Mouse (Mus musculus) embryonic facial prominence, embryonic 12.5 days (tissue): ENCODE data around the gene Pam. TPM values are rescaled to one million over a fixed set of nuclear protein-coding genes. Genes with fewer than 3 reads are reported as not detected.
A peak's percentile ranks its signal among the peaks of the same experiment; 100 is the strongest.

Experiments used
- ATAC-seq: fragments of 200-750 bp; cut with Nextera tagmentation; 2 replicates; pipeline ENCODE4 v1.8.0; 2017; ENCODE audit not compliant: insufficient number of reproducible peaks, insufficient read depth, low FRiP score, low TSS enrichment
- H3K27ac ChIP-seq: fragments of 300-500 bp; sonication (generic); 2 replicates; pipeline ENCODE4 v1.5.1; 2016; ENCODE audit warnings: mild to moderate bottlenecking
- H3K27me3 ChIP-seq: fragments of 300-500 bp; sonication (generic); 2 replicates; pipeline ENCODE4 v1.6.1; 2016; ENCODE audit warnings: mild to moderate bottlenecking, moderate library complexity
- H3K36me3 ChIP-seq: fragments of 300-500 bp; sonication (generic); 2 replicates; pipeline ENCODE4 v1.6.1; 2016; ENCODE audit warnings: mild to moderate bottlenecking
- H3K4me1 ChIP-seq: fragments of 300-500 bp; sonication (generic); 2 replicates; pipeline ENCODE4 v1.6.1; 2016
- H3K4me2 ChIP-seq: fragments of 300-500 bp; sonication (generic); replicated peaks from 2 replicates; pipeline ENCODE4 v1.6.1; 2016; ENCODE audit warnings: mild to moderate bottlenecking, moderate library complexity
- H3K4me3 ChIP-seq: fragments of 300-500 bp; sonication (generic); 2 replicates; pipeline ENCODE4 v1.5.1; 2016; ENCODE audit warnings: mild to moderate bottlenecking
- H3K9ac ChIP-seq: fragments of 300-500 bp; sonication (generic); 2 replicates; pipeline ENCODE4 v1.6.1; 2016; ENCODE audit warnings: mild to moderate bottlenecking, moderate library complexity
- H3K9me3 ChIP-seq: fragments of 300-500 bp; sonication (generic); 2 replicates; pipeline ENCODE4 v1.6.1; 2016; ENCODE audit warnings: mild to moderate bottlenecking, moderate library complexity
- WGBS: fragments of 180-500 bp; shearing (Covaris S2); methylation state at CpG from one replicate; pipeline ENCODE4 v1.1.7; 2016; 5-methylcytosine and 5-hydroxymethylcytosine counted together
- polyA plus RNA-seq: library from polyadenylated mRNA; unstranded; fragments of >200 nt; fragmentation: Nextera tagmentation; extraction: Ambion mirVana; gene quantifications from 2 replicates; pipeline ENCODE4 v1.2.1, GENCODE M21; 2016

The Pam gene
- polyA plus RNA-seq, 1 experiment from 2014 or later = 35.6 TPM

DNA sequence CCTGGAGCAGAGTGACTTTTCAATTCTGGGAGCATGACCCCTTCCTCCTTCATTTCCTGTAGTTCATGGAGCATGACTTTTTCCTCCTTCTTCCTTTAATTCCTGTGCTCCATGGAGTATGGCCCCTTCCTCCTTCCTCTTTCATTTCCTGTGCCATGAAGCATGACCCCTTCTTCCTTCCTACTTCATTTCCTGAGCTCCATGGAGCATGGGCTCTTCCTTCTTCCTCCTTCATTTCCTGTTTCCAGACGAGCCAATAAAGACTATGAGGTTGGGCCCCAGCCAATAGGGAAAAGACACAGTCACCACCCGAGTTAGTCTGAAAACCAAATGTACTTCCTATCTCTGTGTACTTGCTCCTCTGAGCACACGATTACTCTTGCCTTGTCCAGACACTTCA, 103.5 kb downstream of the Pam start:
- 75% methylated on average over 3 of the region's 3 CpGs for WGBS
- no peak overlapping the region for H3K27ac ChIP-seq
- H3K27me3 ChIP-seq = no peaks in the 10 kb centered on the region
- ATAC-seq = no peak
- H3K9ac ChIP-seq = no peak overlapping the region
- no peaks in the 10 kb centered on the region for H3K9me3 ChIP-seq
- H3K4me1 ChIP-seq = no peaks in the 10 kb centered on the region
- no peaks in the 10 kb centered on the region for H3K36me3 ChIP-seq
- H3K4me3 ChIP-seq = no peak overlapping the region
- H3K4me2 ChIP-seq = no peak overlapping the region

DNA sequence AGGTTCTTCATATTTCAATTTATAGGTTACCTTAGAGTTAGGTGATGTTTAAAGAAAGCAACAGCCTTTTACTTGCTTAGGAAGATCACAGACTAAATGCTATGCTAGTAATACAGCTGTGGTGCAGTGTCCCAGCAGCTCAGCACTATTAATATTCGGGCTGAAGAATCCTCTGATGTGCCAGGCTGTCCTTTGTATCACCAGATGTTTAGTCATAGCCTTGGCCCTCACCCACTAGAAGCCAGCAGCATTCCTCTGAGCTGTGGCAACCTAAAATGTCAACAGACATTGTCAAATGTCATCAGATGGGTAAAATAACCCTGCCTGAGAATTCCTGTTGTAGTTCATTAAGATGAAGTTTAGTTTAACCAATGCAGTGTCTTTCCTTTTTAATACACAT, 112.3 kb downstream of the Pam start:
- ATAC-seq = no peak
- Histone ChIP-seq H3K27me3 (no peaks in the 10 kb centered on the region), H3K4me3 (no peak overlapping the region), H3K9ac (no peak overlapping the region), H3K27ac (no peak overlapping the region), H3K36me3 (no peaks in the 10 kb centered on the region), H3K4me2 (no peak overlapping the region), H3K9me3 (no peaks in the 10 kb centered on the region), H3K4me1 (no peaks in the 10 kb centered on the region)
- 72% methylated on average over 1 of the region's 1 CpGs for WGBS

DNA sequence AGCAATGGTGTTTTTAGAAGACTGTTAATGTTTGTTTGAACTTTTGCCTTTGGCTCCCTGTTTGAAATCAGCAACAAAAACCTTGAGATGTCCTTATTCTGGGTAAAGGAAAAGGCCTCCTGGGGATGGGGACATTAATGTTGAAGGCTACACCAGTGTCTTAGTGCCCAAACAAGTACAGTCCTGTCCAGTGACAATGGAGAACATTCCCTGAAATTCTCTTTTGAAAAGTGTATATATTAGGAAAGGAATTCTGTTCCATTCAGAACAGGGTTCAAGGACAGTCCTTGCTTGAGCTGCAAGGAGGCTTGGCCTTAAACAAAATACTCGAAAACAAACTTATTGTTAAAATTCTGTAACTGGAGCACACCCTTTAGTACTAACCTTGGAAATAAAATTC, 116.0 kb downstream of the Pam start:
- H3K4me1 ChIP-seq = no peaks in the 10 kb centered on the region
- no peak overlapping the region for H3K9ac ChIP-seq
- ATAC-seq = no peak
- H3K27ac ChIP-seq = no peak overlapping the region
- WGBS = 70% methylated on average over 1 of the region's 1 CpGs
- no peak overlapping the region for H3K4me2 ChIP-seq
- no peaks in the 10 kb centered on the region for H3K9me3 ChIP-seq
- H3K4me3 ChIP-seq = no peak overlapping the region
- H3K36me3 ChIP-seq = no peaks in the 10 kb centered on the region
- H3K27me3 ChIP-seq = no peaks in the 10 kb centered on the region

DNA sequence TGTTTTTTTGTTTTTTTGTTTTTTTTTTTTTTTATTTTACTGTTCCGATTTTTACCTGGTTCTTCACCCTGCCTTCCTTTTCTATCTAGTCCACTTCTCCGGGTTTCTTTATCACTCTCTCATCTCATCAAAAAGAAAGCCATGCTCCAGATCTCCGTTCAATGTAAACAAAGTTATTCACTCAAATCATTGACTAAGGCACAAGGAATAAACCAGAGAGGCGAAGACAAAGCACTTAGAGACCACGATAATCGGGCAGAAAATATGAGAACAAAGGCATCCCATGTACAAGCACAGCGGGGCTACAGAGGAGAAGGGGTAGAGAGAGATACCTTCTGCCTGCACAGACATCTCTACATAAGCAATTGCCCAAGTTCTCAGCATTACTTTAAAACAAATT, 117.9 kb downstream of the Pam start:
- peak overlapping the region; percentile 66 for H3K4me3 ChIP-seq
- H3K9ac ChIP-seq = no peak overlapping the region
- no peaks in the 10 kb centered on the region for H3K9me3 ChIP-seq
- ATAC-seq = no peak
- no peaks in the 10 kb centered on the region for H3K4me1 ChIP-seq
- no peaks in the 10 kb centered on the region for H3K27me3 ChIP-seq
- H3K4me2 ChIP-seq = peak overlapping the region; percentile 78
- WGBS = 25% methylated on average over 7 of the region's 7 CpGs
- H3K36me3 ChIP-seq = no peaks in the 10 kb centered on the region
- H3K27ac ChIP-seq = no peak overlapping the region

DNA sequence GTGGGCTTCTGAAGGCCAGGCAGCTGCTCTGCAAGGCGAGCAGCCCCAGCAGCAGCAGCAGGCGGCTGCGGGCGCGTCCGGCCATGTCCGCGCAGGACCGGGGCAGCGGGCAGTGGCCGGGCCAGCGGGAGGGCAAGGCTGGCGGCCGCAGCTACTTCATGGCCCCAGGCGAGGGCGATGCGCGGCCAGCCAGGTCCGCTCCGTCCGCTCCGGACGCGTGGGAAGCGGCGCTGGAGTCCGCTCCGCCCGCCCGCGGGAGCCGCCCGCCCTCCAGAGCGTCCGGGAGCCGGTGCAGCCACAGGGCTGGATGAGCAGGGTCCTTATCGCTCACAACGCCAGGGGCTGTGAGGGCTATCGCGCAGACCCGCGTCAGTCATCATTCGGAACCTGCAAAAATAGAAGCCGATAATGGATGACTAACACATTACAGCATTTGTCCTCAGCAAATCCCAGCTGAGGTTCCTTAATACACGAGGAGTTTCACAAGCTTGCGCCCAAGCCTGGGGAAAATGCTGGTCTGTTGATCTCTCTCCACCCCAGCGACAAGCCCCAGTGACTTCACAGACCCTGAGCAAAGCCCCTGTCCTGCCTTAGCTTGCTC, 118.5 kb downstream of the Pam start:
- peak overlapping the region; percentile 78 for H3K4me2 ChIP-seq
- peak overlapping the region; percentile 66 for H3K4me3 ChIP-seq
- no peaks in the 10 kb centered on the region for H3K27me3 ChIP-seq
- H3K27ac ChIP-seq = peak overlapping the region; percentile 69
- no peaks in the 10 kb centered on the region for H3K9me3 ChIP-seq
- no peaks in the 10 kb centered on the region for H3K36me3 ChIP-seq
- under 1% methylated on average over 47 of the region's 47 CpGs for WGBS
- H3K9ac ChIP-seq = peak overlapping the region; percentile 69
- H3K4me1 ChIP-seq = no peaks in the 10 kb centered on the region
- peak; percentile 86 for ATAC-seq

DNA sequence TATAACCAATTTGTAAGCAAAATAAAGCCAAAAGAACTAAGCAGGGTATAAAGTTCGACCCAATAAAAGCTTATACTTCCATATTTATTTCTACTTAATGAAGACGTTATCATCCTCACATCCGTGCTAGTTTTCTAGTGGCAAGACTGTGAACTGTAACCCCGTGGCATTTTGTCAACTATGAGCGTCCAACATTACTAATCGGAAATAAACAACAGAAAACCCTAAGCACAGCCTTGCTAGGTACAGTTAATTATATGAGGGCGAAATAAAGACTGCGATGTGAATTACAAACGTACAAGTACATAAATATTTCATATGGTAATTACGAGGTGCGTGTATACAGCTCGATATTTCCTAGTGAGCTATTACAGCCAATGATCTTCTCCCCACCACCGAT, 119.4 kb downstream of the Pam start:
- no peak for ATAC-seq
- Histone ChIP-seq H3K4me2 (peak overlapping the region; percentile 78), H3K36me3 (no peaks in the 10 kb centered on the region), H3K27ac (no peak overlapping the region), H3K27me3 (no peaks in the 10 kb centered on the region), H3K9me3 (no peaks in the 10 kb centered on the region), H3K4me3 (peak overlapping the region; percentile 66; the same call in 1 of the 2 replicates), H3K9ac (no peak overlapping the region), H3K4me1 (no peaks in the 10 kb centered on the region)
- 66% methylated on average over 13 of the region's 13 CpGs for WGBS

DNA sequence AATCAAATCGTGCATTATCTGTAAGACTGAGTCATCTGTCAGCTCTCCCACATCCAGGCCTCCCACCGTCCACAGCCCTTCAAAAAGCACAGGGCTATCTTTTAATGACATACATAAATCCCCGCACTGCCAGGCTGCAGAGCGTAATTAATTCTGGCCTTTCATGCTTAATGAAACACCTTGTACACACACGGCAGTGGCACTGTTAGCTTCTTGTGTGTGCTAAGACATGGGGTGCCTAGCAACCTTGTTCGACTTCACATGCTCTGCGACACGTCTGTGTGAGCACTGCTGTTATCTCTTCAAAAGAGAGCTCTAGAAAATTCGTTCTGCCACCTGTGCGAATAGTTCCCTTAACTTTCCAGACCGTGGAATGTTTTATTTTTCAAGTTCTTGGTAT, 120.5 kb downstream of the Pam start:
- 79% methylated on average over 11 of the region's 11 CpGs for WGBS
- Histone ChIP-seq H3K4me3 (no peak overlapping the region), H3K27me3 (no peaks in the 10 kb centered on the region), H3K4me1 (no peaks in the 10 kb centered on the region), H3K27ac (no peak overlapping the region), H3K4me2 (no peak overlapping the region), H3K9ac (no peak overlapping the region), H3K36me3 (no peaks in the 10 kb centered on the region), H3K9me3 (no peaks in the 10 kb centered on the region)
- ATAC-seq = no peak

DNA sequence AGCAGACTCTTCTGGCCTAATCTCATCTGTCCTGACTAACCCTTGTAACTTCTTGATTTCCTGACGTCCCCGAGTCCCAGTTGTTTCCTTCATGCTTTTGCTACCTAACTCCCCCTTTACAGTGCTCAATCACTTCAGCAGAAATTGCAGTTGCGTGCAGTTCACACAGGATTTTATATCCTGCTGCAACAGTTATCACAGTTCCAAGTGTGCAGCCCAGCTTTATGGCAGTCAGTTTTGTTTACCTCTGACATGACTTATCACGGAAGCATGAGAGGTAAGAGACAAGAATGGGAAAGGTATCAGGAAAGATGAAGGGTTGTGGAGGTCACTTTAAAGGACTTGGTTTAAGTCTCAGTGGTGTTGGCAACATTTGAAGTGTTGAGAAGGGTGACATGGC, 125.7 kb downstream of the Pam start:
- Histone ChIP-seq H3K36me3 (no peaks in the 10 kb centered on the region), H3K9me3 (no peaks in the 10 kb centered on the region), H3K4me3 (no peak overlapping the region), H3K9ac (no peak overlapping the region), H3K27me3 (no peaks in the 10 kb centered on the region), H3K4me2 (no peak overlapping the region), H3K27ac (no peak overlapping the region), H3K4me1 (no peaks in the 10 kb centered on the region)
- no peak for ATAC-seq
- WGBS = 69% methylated on average over 4 of the region's 4 CpGs

DNA sequence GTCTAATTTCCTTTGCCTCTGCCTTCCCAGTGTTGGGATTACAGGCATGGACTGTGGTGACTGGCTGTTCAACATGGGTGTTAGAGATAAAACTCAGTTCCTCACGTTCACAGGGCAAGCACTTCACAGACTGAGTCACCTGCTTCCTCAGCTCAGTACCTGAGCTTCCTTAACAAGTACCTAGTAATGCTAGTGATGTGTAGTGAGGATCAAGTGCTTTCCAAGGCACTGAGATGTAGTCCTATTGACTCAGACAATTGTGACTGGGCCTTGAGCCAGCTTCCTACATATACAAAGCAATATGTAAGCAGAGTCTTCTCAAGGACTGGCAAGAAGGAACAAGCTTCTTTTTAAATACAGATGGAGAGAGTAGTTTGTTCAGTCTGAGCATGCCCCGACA, 131.7 kb downstream of the Pam start:
- Histone ChIP-seq H3K4me2 (no peak overlapping the region), H3K4me3 (no peak overlapping the region), H3K4me1 (no peaks in the 10 kb centered on the region), H3K27me3 (no peaks in the 10 kb centered on the region), H3K9ac (no peak overlapping the region), H3K36me3 (no peaks in the 10 kb centered on the region), H3K9me3 (no peaks in the 10 kb centered on the region), H3K27ac (no peak overlapping the region)
- 79% methylated on average over 2 of the region's 2 CpGs for WGBS
- no peak for ATAC-seq

DNA sequence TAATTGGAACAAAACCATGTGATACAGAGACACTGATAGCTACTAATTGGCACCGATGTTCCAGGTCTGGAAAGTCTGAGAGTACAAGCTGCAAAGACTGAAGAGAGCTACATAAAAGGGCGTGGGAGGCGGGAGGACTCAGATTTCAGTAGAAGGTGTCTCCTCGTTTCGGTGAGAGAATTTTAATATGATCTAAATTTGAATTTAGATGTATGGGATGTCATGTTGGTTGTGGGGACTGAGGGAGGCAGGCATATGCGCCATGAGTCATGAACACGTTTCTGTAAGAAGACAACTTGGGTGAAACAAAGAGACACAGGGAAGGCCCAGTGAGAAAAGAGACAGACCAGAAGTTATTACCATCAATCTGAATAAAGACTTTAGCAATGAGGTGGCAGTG, 133.3 kb downstream of the Pam start:
- Histone ChIP-seq H3K36me3 (no peaks in the 10 kb centered on the region), H3K27ac (no peak overlapping the region), H3K4me2 (no peak overlapping the region), H3K4me3 (no peak overlapping the region), H3K4me1 (no peaks in the 10 kb centered on the region), H3K27me3 (no peaks in the 10 kb centered on the region), H3K9me3 (no peaks in the 10 kb centered on the region), H3K9ac (no peak overlapping the region)
- 88% methylated on average over 7 of the region's 7 CpGs for WGBS
- ATAC-seq = no peak

DNA sequence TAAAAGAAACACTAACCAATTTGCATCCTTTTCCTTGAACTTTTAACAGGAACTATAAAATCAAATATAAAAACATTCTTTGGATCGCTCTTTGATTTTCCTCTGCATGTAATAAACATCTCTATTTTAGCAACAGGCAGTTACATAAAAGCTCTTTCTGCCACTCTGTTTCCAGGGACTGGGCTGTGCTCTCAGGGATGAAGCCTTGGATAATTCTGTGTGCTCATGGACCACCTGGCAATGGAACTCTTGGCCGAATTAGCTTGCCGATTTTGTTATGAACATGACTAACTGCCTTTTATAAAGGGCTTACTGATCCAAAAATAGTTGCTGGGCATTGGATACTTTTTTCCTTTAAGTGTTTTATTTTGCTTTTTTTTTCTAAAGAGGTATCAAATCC, 134.8 kb downstream of the Pam start:
- no peaks in the 10 kb centered on the region for H3K4me1 ChIP-seq
- no peaks in the 10 kb centered on the region for H3K36me3 ChIP-seq
- ATAC-seq = no peak
- H3K9ac ChIP-seq = no peak overlapping the region
- H3K4me3 ChIP-seq = no peak overlapping the region
- no peak overlapping the region for H3K27ac ChIP-seq
- WGBS = 87% methylated on average over 3 of the region's 3 CpGs
- H3K9me3 ChIP-seq = no peaks in the 10 kb centered on the region
- no peaks in the 10 kb centered on the region for H3K27me3 ChIP-seq
- no peak overlapping the region for H3K4me2 ChIP-seq

DNA sequence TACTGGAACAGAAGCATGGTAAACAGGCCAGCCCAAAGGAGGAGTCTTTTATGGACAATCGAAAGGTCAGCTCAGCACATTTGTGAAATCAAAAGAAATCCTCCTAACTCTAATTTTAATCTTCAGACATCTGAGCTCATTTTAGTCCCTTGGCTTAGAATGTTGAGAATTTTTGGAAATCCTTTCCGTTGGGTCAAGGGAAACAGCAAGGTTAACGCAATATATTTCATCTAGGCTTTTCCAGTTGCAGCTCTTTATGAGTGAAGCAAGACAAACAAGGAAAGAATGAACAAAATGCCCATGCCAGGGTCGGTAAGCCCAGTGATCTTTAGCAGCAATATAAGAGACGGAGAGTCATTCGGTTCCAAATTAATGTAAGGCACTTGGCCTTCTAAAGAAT, 135.3 kb downstream of the Pam start:
- WGBS = 85% methylated on average over 6 of the region's 6 CpGs
- no peak for ATAC-seq
- no peak overlapping the region for H3K4me2 ChIP-seq
- H3K4me1 ChIP-seq = no peaks in the 10 kb centered on the region
- H3K36me3 ChIP-seq = no peaks in the 10 kb centered on the region
- no peak overlapping the region for H3K4me3 ChIP-seq
- no peaks in the 10 kb centered on the region for H3K9me3 ChIP-seq
- H3K27ac ChIP-seq = no peak overlapping the region
- H3K27me3 ChIP-seq = no peaks in the 10 kb centered on the region
- no peak overlapping the region for H3K9ac ChIP-seq

DNA sequence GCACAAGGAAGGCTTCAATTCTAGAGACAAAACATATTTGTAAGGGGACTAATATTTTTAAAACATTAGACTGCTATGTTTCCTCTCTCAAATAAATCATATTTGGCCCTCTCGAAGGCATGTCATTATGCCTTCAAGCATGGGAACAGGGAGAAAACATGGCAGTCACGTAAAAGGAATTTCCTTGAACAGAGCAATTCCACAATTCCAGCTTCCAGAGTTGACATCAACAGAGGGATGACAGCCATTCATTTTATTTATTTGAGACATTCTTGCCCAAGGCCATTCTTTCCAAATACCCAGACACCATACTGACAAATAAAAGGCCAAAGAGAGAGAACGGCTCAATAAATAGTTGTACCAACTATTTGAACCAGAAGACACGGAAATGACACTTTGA, 136.7 kb downstream of the Pam start:
- 89% methylated on average over 4 of the region's 4 CpGs for WGBS
- H3K36me3 ChIP-seq = no peaks in the 10 kb centered on the region
- no peak overlapping the region for H3K4me3 ChIP-seq
- ATAC-seq = no peak
- no peaks in the 10 kb centered on the region for H3K4me1 ChIP-seq
- H3K27me3 ChIP-seq = no peaks in the 10 kb centered on the region
- H3K9me3 ChIP-seq = no peaks in the 10 kb centered on the region
- H3K4me2 ChIP-seq = no peak overlapping the region
- H3K9ac ChIP-seq = no peak overlapping the region
- H3K27ac ChIP-seq = no peak overlapping the region
